Mouse (Mus musculus) kidney, postnatal 0 days (tissue): ENCODE measurements at regions not wholly inside any gene's neighbourhood (a gene's known extent, or its start where the extent isn't known, plus 50 kb on each side); places are given as distances from the start of the nearest gene placed in this dataset.

Experiments used
- ATAC-seq: fragments of 200-750 bp; cut with Nextera tagmentation; replicated peaks from 2 replicates; pipeline ENCODE4 v1.8.0; 2017; ENCODE audit warnings: low read depth, moderate number of reproducible peaks, moderate TSS enrichment, moderate library complexity; ENCODE audit not compliant: low FRiP score
- DNase-seq: peaks from one replicate; pipeline ENCODE4 v3.0.0-alpha.2; 2016; ENCODE audit warnings: low spot score
- H3K27ac ChIP-seq: fragments of 300-500 bp; sonication (generic); 2 replicates; pipeline ENCODE4 v1.5.1; 2014; ENCODE audit warnings: mild to moderate bottlenecking
- H3K27me3 ChIP-seq: fragments of 300-500 bp; sonication (generic); 2 replicates; pipeline ENCODE4 v1.6.1; 2014; ENCODE audit warnings: low read length, mixed read lengths; ENCODE audit not compliant: insufficient read depth
- H3K36me3 ChIP-seq: fragments of 300-500 bp; sonication (generic); 2 replicates; pipeline ENCODE4 v1.6.1; 2014; ENCODE audit warnings: low read length, mixed read lengths; ENCODE audit not compliant: insufficient read depth
- H3K4me1 ChIP-seq: fragments of 300-500 bp; sonication (generic); replicated peaks from 2 replicates; pipeline ENCODE4 v1.6.1; 2014; ENCODE audit warnings: antibody characterized with exemption, low read length, mixed read lengths; ENCODE audit not compliant: insufficient read depth
- H3K4me2 ChIP-seq: fragments of 300-500 bp; sonication (generic); 2 replicates; pipeline ENCODE4 v1.6.1; 2014; ENCODE audit warnings: mild to moderate bottlenecking, low read length, moderate library complexity, mixed read lengths
- H3K4me3 ChIP-seq: fragments of 300-500 bp; sonication (generic); replicated peaks from 2 replicates; pipeline ENCODE4 v1.5.1; 2014; ENCODE audit warnings: low read depth, low read length
- H3K9ac ChIP-seq: fragments of 300-500 bp; sonication (generic); 2 replicates; pipeline ENCODE4 v1.6.1; 2014; ENCODE audit warnings: low read depth, low read length
- H3K9me3 ChIP-seq: fragments of 300-500 bp; sonication (generic); replicated peaks from 2 replicates; pipeline ENCODE4 v1.6.1; 2016; ENCODE audit warnings: low read length, inconsistent platforms, mixed read lengths
- CTCF ChIP-seq: IDR thresholded peaks from 2 replicates; pipeline ENCODE4 v1.5.1; 2016; ENCODE audit warnings: antibody characterized with exemption, low read depth, mild to moderate bottlenecking, moderate library complexity
- WGBS: fragments of 180-500 bp; shearing (Covaris S2); extraction: QIAGEN DNeasy Blood & Tissue Kit; methylation state at CpG from one replicate; pipeline ENCODE4 v1.1.7; 2014; 5-methylcytosine and 5-hydroxymethylcytosine counted together

DNA sequence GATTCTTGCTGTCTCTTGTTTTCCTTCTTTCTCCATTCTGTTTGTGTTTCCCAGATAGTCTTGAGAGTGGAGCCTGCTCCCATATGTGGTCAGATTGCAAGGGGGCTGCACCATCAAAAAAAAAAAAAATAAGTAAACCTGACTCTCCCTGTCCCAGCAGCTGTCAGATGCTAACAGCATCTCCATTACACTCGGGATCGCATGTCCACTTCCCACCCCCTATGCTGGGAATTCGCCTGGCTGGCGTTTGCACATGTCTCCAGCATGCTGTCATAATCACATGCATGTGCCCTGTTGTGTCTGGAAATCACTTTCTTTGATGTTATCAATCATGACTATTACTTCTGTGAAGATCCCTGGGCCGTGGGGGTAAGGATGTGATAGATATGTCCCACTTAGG lies 179.1 kb downstream of the Ajap1 start:
- H3K9ac ChIP-seq: no peak overlapping the region
- H3K27ac ChIP-seq: no peak overlapping the region
- DNase-seq: peak; percentile 48
- H3K36me3 ChIP-seq: no peaks in the 10 kb centered on the region
- H3K4me1 ChIP-seq: no peaks in the 10 kb centered on the region
- no peaks in the 10 kb centered on the region; the same call in 1 of the 2 replicates for H3K9me3 ChIP-seq
- TF ChIP-seq CTCF: no peak
- H3K4me2 ChIP-seq: no peak overlapping the region
- ATAC-seq: no peak
- H3K4me3 ChIP-seq: no peak overlapping the region
- 20% methylated on average over 5 of the region's 5 CpGs for WGBS
- no peaks in the 10 kb centered on the region for H3K27me3 ChIP-seq

DNA sequence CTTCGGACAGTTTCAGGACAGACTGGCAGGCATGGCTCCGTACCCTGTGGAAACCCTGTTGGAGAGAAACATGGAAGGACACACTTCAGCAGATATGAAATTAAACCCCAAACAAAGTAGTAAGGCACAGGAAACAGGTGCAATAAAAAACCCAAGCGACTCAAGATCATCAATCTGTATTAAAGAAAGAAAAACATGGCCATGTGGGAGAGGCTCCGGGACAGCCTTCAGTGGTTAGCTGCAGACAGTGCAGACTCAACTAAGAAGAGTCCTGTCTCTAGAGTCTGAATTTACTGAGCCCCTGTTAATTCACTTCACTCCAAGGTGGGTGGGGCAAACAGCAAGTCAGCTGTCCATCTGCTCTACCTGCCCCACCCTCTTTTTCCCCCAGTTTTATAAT lies 179.8 kb downstream of the Ajap1 start:
- WGBS: 18% methylated on average over 4 of the region's 4 CpGs

DNA sequence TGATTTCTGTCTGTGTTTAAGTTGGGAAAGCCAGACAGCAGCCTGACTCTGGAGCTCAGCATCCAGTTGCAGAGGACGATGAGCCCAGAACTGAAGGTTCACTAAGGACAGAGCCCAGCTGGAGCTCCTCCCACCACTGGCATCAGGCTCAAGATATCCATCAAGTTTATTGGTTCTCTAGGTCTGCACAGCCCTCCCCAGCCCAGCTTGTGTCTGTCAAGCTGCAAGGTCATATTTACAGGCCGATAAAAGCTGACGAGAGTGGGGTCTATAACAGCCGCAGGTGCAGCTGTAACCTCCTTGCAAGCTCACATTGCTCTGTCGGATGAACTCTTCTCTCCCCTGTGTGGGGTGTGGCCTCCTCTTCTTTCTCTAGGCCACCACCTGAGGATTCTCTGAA lies 184.3 kb downstream of the Ajap1 start:
- Histone ChIP-seq H3K27ac (no peak overlapping the region), H3K9me3 (no peaks in the 10 kb centered on the region; the same call in 1 of the 2 replicates), H3K4me1 (no peaks in the 10 kb centered on the region), H3K36me3 (no peaks in the 10 kb centered on the region), H3K4me2 (no peak overlapping the region), H3K9ac (no peak overlapping the region), H3K27me3 (no peaks in the 10 kb centered on the region), H3K4me3 (no peak overlapping the region)
- WGBS: 21% methylated on average over 5 of the region's 5 CpGs
- DNase-seq (peak; percentile 79), ATAC-seq (peak; percentile 59; the same call in 1 of the 2 replicates)
- no peak for TF ChIP-seq CTCF

More for the DNA sequence above, 179.8 kb downstream of the Ajap1 start:
- DNase-seq (peak; percentile 68), ATAC-seq (no peak)
- Histone ChIP-seq H3K4me1 (no peaks in the 10 kb centered on the region), H3K9me3 (no peaks in the 10 kb centered on the region; the same call in 1 of the 2 replicates), H3K9ac (no peak overlapping the region), H3K4me3 (no peak overlapping the region), H3K36me3 (no peaks in the 10 kb centered on the region), H3K27ac (no peak overlapping the region), H3K27me3 (no peaks in the 10 kb centered on the region), H3K4me2 (no peak overlapping the region)
- TF ChIP-seq CTCF: no peak

DNA sequence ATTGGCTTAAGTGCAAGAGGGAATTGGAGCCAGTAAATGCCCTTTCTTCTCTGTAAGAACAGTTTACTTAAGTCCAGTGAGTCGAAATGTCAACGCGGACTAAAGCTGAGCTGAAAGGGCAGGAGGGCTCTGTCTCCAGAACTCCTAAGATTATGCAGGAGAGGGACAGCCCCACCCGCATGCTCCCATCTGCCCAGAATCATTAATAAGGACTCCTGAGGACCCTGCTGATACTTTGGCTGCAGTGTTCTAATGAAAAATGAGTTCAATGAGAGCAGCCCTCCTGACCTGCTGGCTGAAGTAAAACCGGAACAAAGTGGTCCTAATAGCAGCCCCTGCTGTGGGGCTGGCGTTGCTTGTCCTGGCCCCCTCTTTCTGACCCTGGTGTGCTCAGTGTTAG lies 187.8 kb downstream of the Ajap1 start:
- no peaks in the 10 kb centered on the region for H3K36me3 ChIP-seq
- no peaks in the 10 kb centered on the region for H3K27me3 ChIP-seq
- H3K9ac ChIP-seq: no peak overlapping the region
- no peaks in the 10 kb centered on the region for H3K9me3 ChIP-seq
- no peak overlapping the region for H3K4me3 ChIP-seq
- no peak overlapping the region for H3K4me2 ChIP-seq
- H3K4me1 ChIP-seq: no peaks in the 10 kb centered on the region
- 52% methylated on average over 6 of the region's 6 CpGs for WGBS
- TF ChIP-seq CTCF: no peak
- ATAC-seq (no peak), DNase-seq (no peak)
- no peak overlapping the region for H3K27ac ChIP-seq

DNA sequence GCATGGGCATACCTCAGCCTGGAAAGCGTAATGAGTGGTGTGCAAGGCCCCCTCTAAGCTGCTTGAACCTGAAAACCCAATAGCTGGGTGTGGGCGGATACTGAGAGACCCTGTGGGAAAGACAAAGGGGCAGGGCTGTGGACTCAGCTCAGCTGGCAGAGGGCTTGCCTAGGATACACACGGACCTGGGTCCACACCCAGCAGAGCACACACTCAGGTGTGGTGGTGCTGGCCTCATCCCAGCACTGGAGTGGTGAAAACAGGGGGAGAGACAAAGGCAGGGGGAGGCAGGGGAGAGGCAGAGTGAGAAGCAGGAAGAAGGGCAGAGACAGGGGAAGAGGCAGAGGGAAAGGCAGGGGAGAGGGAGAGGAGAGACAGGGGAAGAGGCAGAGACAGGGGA lies 189.5 kb downstream of the Ajap1 start:
- Histone ChIP-seq H3K27me3 (no peaks in the 10 kb centered on the region), H3K4me2 (no peak overlapping the region), H3K4me3 (no peak overlapping the region), H3K4me1 (no peaks in the 10 kb centered on the region), H3K9ac (no peak overlapping the region), H3K36me3 (no peaks in the 10 kb centered on the region), H3K27ac (no peak overlapping the region), H3K9me3 (no peaks in the 10 kb centered on the region)
- ATAC-seq (no peak), DNase-seq (no peak)
- TF ChIP-seq CTCF: no peak
- WGBS: 34% methylated on average over 3 of the region's 3 CpGs

DNA sequence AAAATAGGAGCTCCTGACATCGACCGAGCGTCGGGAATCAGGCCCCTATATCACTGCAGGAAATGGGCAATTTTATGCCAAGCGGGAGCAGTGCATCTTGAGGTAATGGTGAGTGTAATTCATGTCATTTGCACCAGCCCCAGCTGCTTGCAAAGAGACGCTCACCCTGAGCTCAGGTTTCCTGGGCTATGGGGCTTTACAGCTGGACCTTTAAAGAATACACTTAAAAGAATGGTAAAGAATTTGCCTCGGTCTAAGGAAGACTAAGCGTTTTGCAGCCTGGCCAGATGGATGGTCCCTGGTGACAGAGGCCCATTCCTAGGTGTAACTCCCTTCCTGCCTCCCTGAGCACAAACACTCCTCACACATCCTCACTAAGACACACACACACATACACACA lies 194.2 kb downstream of the Ajap1 start:
- no peak overlapping the region for H3K4me3 ChIP-seq
- no peak for ATAC-seq
- DNase-seq: peak; percentile 51
- H3K36me3 ChIP-seq: no peaks in the 10 kb centered on the region
- TF ChIP-seq CTCF: no peak
- H3K9ac ChIP-seq: no peak overlapping the region
- H3K4me1 ChIP-seq: no peaks in the 10 kb centered on the region
- H3K9me3 ChIP-seq: no peaks in the 10 kb centered on the region
- 20% methylated on average over 8 of the region's 8 CpGs for WGBS
- no peaks in the 10 kb centered on the region for H3K27me3 ChIP-seq
- H3K4me2 ChIP-seq: no peak overlapping the region
- H3K27ac ChIP-seq: no peak overlapping the region

DNA sequence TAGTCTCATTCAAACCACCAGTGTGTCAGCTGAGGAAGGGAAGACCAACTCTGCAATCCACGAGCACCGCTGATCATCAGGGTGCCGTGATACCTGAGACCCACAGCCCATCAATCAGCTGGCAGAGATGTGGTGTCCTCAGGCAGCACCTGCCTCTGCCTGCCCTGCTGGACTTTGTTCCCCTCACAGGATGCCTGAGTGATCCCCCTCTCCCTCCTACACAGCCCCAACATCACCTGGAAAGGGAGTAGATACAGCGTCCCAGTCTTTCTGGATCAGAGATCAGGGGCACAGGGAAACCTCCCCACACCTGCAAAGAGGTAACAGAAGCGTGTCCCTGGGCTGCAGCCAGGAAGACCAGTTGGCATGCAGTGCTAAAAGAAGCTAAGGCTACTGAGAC lies 198.4 kb downstream of the Ajap1 start:
- no peak for DNase-seq
- H3K27me3 ChIP-seq: no peaks in the 10 kb centered on the region
- no peak for TF ChIP-seq CTCF

More for the DNA sequence above, 198.4 kb downstream of the Ajap1 start:
- 45% methylated on average over 5 of the region's 5 CpGs for WGBS
- no peaks in the 10 kb centered on the region for H3K9me3 ChIP-seq
- H3K9ac ChIP-seq: no peak overlapping the region
- no peak overlapping the region for H3K4me2 ChIP-seq
- no peak overlapping the region for H3K4me3 ChIP-seq
- no peak for ATAC-seq
- H3K27ac ChIP-seq: no peak overlapping the region
- no peaks in the 10 kb centered on the region for H3K36me3 ChIP-seq
- no peaks in the 10 kb centered on the region for H3K4me1 ChIP-seq
